8 mouse cellular contexts compared by ENCODE assay signal in genomic region chr1:59967291-59967690, GRCm38 (mm10).
A peak's percentile ranks its signal among the peaks of the same experiment; 100 is the strongest.
DNase-seq lines count a peak whose midpoint lies in the region; ATAC-seq lines count a peak whose summit lies in the region.
"Had no signal": no experiment of that assay in that cellular context is flagged by ENCODE, and none has a peak within 500 bp of the region (broad histone marks: within the 10 kb centered on the region; RNA-seq: fewer than 3 reads in every experiment).

No protein-coding gene starts in this region.

- no peak for ATAC-seq in frontal cortex, adult (ENCODE audit: low TSS enrichment)

- peak; percentile 49 for DNase-seq in kidney, adult 9 months
- no peak for DNase-seq in kidney, adult 11 months
- peak; percentile 30 for DNase-seq in ES-CJ7 (ENCODE audit: low read depth, low spot score)
- DNase-seq in brain, adult 2 months (ENCODE audit: low read depth, low spot score): peak; percentile 58
- DNase-seq in kidney, postnatal 25 days: peak; percentile 62 to 64
- DNase-seq in thymus, postnatal 4 days: peak; percentile 63
- DNase-seq: liver, embryonic 13.5 days had no signal
